Mouse (Mus musculus) forebrain, embryonic 16.5 days (tissue): ENCODE measurements around the gene Nub1. TPM values are rescaled to one million over a fixed set of nuclear protein-coding genes. Genes with fewer than 3 reads are reported as not detected.
A peak's percentile ranks its signal among the peaks of the same experiment; 100 is the strongest.
"Not testable (repeated sequence)": the region's sequence is repeated elsewhere in the genome, so short reads cannot be mapped to it uniquely, and the experiment has no call there.

Experiments used
- ATAC-seq: fragments of 200-750 bp; cut with Nextera tagmentation; 2 replicates; pipeline ENCODE4 v1.8.0; 2017; ENCODE audit warnings: mild to moderate bottlenecking, moderate library complexity
- H3K27ac ChIP-seq: fragments of 300-500 bp; sonication (generic); 2 replicates; pipeline ENCODE4 v1.5.1; 2014; ENCODE audit warnings: low read length, control low read depth
- H3K27me3 ChIP-seq: fragments of 300-500 bp; sonication (generic); replicated peaks from 2 replicates; pipeline ENCODE4 v1.6.1; 2014; ENCODE audit warnings: low read length; ENCODE audit not compliant: control insufficient read depth, insufficient read depth
- H3K36me3 ChIP-seq: fragments of 300-500 bp; sonication (generic); 2 replicates; pipeline ENCODE4 v1.6.1; 2014; ENCODE audit not compliant: control insufficient read depth, insufficient read depth
- H3K4me1 ChIP-seq: fragments of 300-500 bp; sonication (generic); replicated peaks from 2 replicates; pipeline ENCODE4 v1.6.1; 2014; ENCODE audit warnings: low read length; ENCODE audit not compliant: control insufficient read depth, insufficient read depth
- H3K4me2 ChIP-seq: fragments of 300-500 bp; sonication (generic); 2 replicates; pipeline ENCODE4 v1.6.1; 2014; ENCODE audit warnings: mild to moderate bottlenecking, low read length, control low read depth
- H3K4me3 ChIP-seq: fragments of 300-500 bp; sonication (generic); replicated peaks from 2 replicates; pipeline ENCODE4 v1.5.1; 2014; ENCODE audit warnings: mild to moderate bottlenecking, low read length, control low read depth
- H3K9ac ChIP-seq: fragments of 300-500 bp; sonication (generic); replicated peaks from 2 replicates; pipeline ENCODE4 v1.6.1; 2014; ENCODE audit warnings: low read depth, low read length, control low read depth
- H3K9me3 ChIP-seq: fragments of 300-500 bp; sonication (generic); 2 replicates; pipeline ENCODE4 v1.6.1; 2016; ENCODE audit warnings: low read length; ENCODE audit not compliant: control insufficient read depth
- WGBS: fragments of 180-500 bp; shearing (Covaris S2); extraction: QIAGEN DNeasy Blood & Tissue Kit; methylation state at CpG from one replicate; pipeline ENCODE4 v1.1.7; 2014; 5-methylcytosine and 5-hydroxymethylcytosine counted together
- polyA plus RNA-seq: library from polyadenylated mRNA; unstranded; fragments of >200 nt; fragmentation: Nextera tagmentation; extraction: Ambion mirVana; gene quantifications from 2 replicates; pipeline ENCODE4 v1.2.1, GENCODE M21; 2015

Gene Nub1
- polyA plus RNA-seq, 1 experiment from 2014 or later: 70.0 TPM

DNA sequence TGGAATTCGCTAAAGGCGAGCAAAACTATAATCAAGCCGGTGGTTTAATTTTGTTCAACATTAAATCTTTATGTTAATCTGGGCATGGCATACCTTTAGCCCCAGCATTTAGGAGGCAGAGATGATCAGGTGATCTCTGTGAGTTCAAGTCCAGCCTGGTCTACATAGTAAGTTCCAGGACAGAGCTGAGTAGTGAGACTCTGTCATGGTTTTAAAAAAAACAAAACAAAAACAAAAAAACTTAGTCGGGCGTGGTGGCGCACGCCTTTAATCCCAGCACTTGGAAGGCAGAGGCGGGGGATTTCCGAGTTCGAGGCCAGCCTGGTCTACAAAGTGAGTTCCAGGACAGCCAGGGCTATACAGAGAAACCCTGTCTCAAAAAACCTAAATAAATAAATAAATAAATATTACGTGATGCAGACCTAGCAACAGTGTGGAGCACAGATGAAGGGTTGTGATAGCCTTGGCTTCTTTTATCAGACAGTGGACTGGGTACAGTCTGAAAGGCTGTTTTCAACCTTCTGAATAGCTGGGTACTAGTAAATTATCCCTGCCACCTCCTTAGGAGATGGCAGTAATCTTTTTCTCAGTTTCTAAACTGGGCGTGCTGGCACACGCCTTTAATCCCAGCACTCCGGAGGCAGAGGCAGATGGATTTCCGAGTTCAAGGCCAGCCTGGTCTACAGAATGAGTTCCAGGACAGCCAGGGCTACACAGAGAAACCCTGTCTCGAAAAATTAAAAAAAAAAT, 1.5 kb downstream of the Nub1 start:
- Histone ChIP-seq H3K36me3 (peaks cover 15% of the 10 kb centered on the region), H3K4me2 (peak overlapping the region; percentile 60), H3K4me3 (peak overlapping the region; percentile 93), H3K4me1 (peaks cover 13% of the 10 kb centered on the region)
- not testable (repeated sequence) for ATAC-seq, H3K9me3 ChIP-seq, H3K27me3 ChIP-seq, H3K9ac ChIP-seq, H3K27ac ChIP-seq
- WGBS: 78% methylated on average over 16 of the region's 16 CpGs

DNA sequence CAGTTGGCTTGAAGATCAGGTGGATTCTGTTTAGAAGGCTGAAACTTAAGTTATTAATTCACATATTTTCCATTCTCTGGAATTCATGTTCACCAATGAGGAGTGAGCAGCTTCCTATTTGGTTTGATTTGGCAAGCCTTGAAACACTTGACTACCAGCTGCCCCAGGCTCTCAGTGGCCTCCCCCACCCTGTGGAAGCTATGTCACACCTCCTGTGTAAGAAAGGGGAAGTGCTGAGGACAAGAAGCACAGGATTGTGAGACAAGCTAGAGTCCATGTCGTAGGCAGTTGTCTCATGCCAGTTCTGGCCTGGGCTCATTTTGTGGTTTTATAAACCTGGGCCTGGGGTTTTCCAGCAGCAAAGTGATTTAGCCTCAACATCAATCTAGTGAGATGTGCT, 2.4 kb downstream of the Nub1 start:
- H3K4me1 ChIP-seq: peaks cover 13% of the 10 kb centered on the region

DNA sequence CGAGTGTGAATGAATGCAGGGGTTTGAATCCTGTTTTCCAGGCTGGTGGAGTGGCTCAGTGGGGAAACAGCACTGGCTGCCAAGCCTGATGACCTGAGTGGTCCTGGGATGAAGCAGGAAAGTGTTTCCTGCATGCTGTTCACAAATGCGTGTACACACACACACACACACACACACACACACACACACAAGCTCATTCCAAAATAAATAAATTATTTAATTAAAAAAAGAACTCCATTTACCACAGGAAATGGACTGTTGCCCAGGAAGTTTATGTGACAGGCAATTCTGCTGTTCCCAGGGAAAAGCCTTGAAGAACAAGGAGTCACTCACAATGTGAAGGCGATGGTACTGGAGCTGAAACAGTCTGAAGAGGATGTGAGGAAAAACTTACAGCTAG, 11.4 kb downstream of the Nub1 start:
- Histone ChIP-seq H3K9me3 (no peaks in the 10 kb centered on the region), H3K4me3 (no peak overlapping the region), H3K9ac (no peak overlapping the region), H3K27me3 (no peaks in the 10 kb centered on the region), H3K36me3 (peaks cover 62% of the 10 kb centered on the region), H3K27ac (no peak overlapping the region), H3K4me2 (no peak overlapping the region), H3K4me1 (no peaks in the 10 kb centered on the region)
- 73% methylated on average over 3 of the region's 3 CpGs for WGBS
- no peak for ATAC-seq

More for the DNA sequence above, 2.4 kb downstream of the Nub1 start:
- WGBS: 92% methylated on average over 1 of the region's 1 CpGs
- H3K9ac ChIP-seq: no peak overlapping the region
- H3K4me3 ChIP-seq: no peak overlapping the region
- ATAC-seq: no peak
- no peaks in the 10 kb centered on the region for H3K9me3 ChIP-seq
- H3K4me2 ChIP-seq: no peak overlapping the region
- no peak overlapping the region for H3K27ac ChIP-seq
- no peaks in the 10 kb centered on the region for H3K27me3 ChIP-seq
- H3K36me3 ChIP-seq: peaks cover 20% of the 10 kb centered on the region

DNA sequence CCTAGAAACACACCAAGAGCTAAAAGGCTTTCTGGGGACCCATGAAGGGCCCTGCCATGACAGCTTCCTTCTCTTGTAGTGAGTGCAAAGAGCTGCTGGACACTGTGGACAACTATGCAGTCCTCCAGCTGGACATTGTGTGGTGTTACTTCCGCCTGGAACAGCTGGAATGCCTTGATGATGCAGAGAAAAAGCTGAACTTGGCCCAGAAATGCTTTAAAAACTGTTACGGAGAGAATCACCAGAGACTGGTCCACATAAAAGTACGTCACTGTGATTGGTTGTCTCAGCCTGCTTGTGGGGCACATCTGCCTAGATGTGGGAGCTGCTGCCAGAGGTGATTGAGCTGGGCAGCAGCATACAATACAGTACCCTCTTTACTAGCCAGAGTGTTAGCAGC, 15.9 kb downstream of the Nub1 start:
- Histone ChIP-seq H3K4me1 (no peaks in the 10 kb centered on the region), H3K27me3 (no peaks in the 10 kb centered on the region), H3K4me2 (no peak overlapping the region), H3K27ac (no peak overlapping the region), H3K9ac (no peak overlapping the region), H3K36me3 (peaks cover 52% of the 10 kb centered on the region), H3K9me3 (no peaks in the 10 kb centered on the region), H3K4me3 (no peak overlapping the region)
- WGBS: 88% methylated on average over 3 of the region's 3 CpGs
- no peak for ATAC-seq

DNA sequence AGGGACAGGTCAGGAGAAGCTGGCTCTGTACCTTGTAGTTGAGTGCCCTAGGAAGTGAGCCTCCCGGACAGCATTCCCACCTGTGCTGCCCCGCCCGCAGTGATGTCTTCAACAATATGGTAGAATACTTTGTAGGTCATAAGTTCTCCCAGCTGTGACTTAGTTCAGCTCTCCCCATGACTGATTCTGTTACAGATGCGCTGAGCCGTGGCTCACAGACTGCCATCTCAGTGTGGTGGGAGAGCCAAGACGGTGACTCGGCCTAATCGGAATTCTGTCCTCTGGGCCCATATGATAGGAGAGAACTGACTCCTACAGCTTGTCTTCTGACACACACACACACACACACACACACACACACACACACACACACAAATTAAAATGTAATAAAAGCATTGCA, 19.3 kb downstream of the Nub1 start:
- H3K9me3 ChIP-seq: no peaks in the 10 kb centered on the region
- no peak for ATAC-seq
- H3K27me3 ChIP-seq: no peaks in the 10 kb centered on the region
- 96% methylated on average over 8 of the region's 8 CpGs for WGBS
- no peak overlapping the region for H3K4me2 ChIP-seq
- peaks cover 56% of the 10 kb centered on the region for H3K36me3 ChIP-seq
- H3K27ac ChIP-seq: no peak overlapping the region
- no peaks in the 10 kb centered on the region for H3K4me1 ChIP-seq
- H3K4me3 ChIP-seq: no peak overlapping the region
- H3K9ac ChIP-seq: no peak overlapping the region

DNA sequence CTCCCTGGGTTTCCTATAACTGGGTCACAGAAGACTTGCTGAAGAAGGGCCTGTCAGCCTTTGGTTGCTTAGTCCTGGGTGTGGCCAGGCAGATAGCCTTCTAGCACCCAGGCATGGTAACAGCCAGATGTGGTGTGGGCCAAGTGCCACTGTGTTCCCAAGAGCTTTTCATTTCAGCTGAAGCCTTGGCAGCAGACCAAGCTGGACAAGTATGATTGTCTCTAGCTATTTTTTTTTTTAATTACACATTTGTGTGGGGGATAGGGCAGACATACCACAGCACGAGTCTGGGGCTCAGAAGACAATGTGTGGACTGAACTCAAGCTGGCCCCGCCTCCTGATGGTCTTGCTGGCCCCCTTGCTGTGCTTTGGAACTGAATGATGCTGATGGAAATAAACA, 24.6 kb downstream of the Nub1 start:
- H3K4me1 ChIP-seq: 0 out of 2 replicates have a peak, but pooled peaks cover 3% of the 10 kb centered on the region
- H3K27ac ChIP-seq: no peak overlapping the region
- peaks cover 47% of the 10 kb centered on the region for H3K36me3 ChIP-seq
- H3K4me3 ChIP-seq: no peak overlapping the region
- H3K9ac ChIP-seq: no peak overlapping the region
- H3K9me3 ChIP-seq: no peaks in the 10 kb centered on the region
- WGBS: 44% methylated on average over 2 of the region's 2 CpGs
- H3K4me2 ChIP-seq: no peak overlapping the region
- no peaks in the 10 kb centered on the region for H3K27me3 ChIP-seq
- no peak for ATAC-seq

DNA sequence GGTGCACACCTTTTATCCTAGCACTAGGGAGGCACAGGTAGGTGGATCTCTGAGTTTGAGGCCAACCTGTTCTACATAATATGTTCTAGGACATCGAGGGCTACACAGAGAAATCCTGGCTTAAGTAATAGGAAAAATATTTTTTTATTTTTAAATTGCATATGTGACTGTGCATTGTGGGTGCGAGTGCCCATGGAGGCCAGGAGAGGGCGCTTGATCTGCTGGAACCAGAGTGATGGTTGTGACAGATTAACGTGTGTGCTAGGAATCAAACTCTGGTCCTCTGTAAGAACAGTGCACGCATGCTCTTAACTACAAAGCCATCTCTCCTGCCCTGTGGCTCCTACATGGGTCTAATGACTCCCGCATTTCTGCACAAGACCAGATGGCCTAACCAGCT, 26.3 kb downstream of the Nub1 start:
- peaks cover 35% of the 10 kb centered on the region for H3K36me3 ChIP-seq
- no peaks in the 10 kb centered on the region for H3K27me3 ChIP-seq
- no peak overlapping the region for H3K4me3 ChIP-seq
- no peak overlapping the region for H3K4me2 ChIP-seq
- H3K9me3 ChIP-seq: no peaks in the 10 kb centered on the region
- H3K27ac ChIP-seq: no peak overlapping the region
- no peak overlapping the region for H3K9ac ChIP-seq
- 0 out of 2 replicates have a peak, but pooled peaks cover 3% of the 10 kb centered on the region for H3K4me1 ChIP-seq
- WGBS: 97% methylated on average over 6 of the region's 6 CpGs
- no peak for ATAC-seq

DNA sequence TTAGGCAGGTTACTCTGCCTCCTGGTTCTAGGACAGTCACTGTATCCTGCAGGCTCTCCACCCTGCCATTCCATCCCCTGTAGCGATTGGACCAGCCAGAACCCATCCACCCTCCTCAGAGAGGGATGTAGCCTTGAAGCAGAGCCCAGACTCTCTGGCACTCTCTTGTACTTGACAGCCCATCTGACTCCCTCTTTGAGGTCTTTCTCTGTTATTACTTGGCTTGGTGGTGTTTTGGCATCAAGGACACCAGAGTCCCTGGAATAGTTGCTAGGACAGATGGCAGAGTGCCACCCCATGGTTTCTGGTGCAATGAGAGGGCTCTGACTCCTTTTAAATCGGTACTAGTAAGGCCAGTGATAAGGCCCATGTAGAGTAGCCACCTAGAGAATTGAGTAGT, 27.9 kb downstream of the Nub1 start:
- 70% methylated on average over 2 of the region's 2 CpGs for whole genome bisulfite sequencing
- ATAC-seq: peak; percentile 74
- Histone ChIP-seq H3K9ac (no peak overlapping the region), H3K9me3 (no peaks in the 10 kb centered on the region), H3K36me3 (peaks cover 24% of the 10 kb centered on the region), H3K4me1 (0 out of 2 replicates have a peak, but pooled peaks cover 3% of the 10 kb centered on the region), H3K4me2 (no peak overlapping the region), H3K27me3 (no peaks in the 10 kb centered on the region), H3K27ac (no peak overlapping the region), H3K4me3 (no peak overlapping the region)

DNA sequence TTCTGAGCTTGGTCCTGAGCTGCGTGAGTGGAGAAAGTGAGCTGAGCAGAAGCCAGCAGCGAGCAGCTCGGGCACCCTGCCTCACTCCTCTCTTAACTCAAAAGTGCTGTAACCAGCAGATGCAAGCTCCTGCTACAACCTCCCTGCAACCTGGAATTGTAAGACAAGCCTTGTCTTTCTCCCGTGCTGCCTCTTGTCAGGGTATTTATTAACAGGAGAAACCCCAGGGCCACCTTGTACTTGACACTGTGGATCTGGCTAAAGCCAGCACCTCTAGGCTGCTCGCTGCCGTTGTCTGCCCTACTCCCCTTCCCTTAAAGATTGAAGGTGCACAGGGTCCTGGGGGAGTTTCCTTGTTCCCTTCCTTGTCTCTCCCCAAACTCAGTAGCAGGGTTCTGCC, 28.7 kb downstream of the Nub1 start:
- WGBS: 82% methylated on average over 6 of the region's 6 CpGs
- no peak overlapping the region for H3K4me3 ChIP-seq
- no peak overlapping the region for H3K9ac ChIP-seq

More for the DNA sequence above, 28.7 kb downstream of the Nub1 start:
- H3K36me3 ChIP-seq: peaks cover 16% of the 10 kb centered on the region
- no peaks in the 10 kb centered on the region for H3K9me3 ChIP-seq
- H3K4me1 ChIP-seq: 0 out of 2 replicates have a peak, but pooled peaks cover 3% of the 10 kb centered on the region
- ATAC-seq: no peak
- H3K27me3 ChIP-seq: no peaks in the 10 kb centered on the region
- no peak overlapping the region for H3K4me2 ChIP-seq
- H3K27ac ChIP-seq: no peak overlapping the region
